In genomic region chr12:102678820-102679219, GRCm38 (mm10) we compare ENCODE assay signal across 16 mouse cellular contexts. TPM values are rescaled to one million over a fixed set of nuclear protein-coding genes. Genes with fewer than 3 reads are reported as not detected.
A peak's percentile ranks its signal among the peaks of the same experiment; 100 is the strongest.
DNase-seq lines count a peak whose midpoint lies in the region; ATAC-seq and TF ChIP-seq lines count a peak whose summit lies in the region.
"Had no signal": no experiment of that assay in that cellular context is flagged by ENCODE, and none has a peak within 500 bp of the region (broad histone marks: within the 10 kb centered on the region; RNA-seq: fewer than 3 reads in every experiment).

No protein-coding gene starts in this region.

- no peaks in the 10 kb centered on the region for H3K9me3 ChIP-seq in neural tube, embryonic 15.5 days (replicated peaks)
- H3K9me3 ChIP-seq in neural tube, embryonic 13.5 days: no peaks in the 10 kb centered on the region
- H3K9me3 ChIP-seq: limb, embryonic 10.5 days; liver, embryonic 15.5 days had no signal

- no peaks in the 10 kb centered on the region for H3K27me3 ChIP-seq in neural tube, embryonic 15.5 days (replicated peaks)
- H3K27me3 ChIP-seq in neural tube, embryonic 13.5 days: no peaks in the 10 kb centered on the region
- H3K27me3 ChIP-seq: liver, embryonic 15.5 days had no signal

- H3K4me3 ChIP-seq in gastrocnemius, adult 2 months: no peak overlapping the region
- no peak overlapping the region for H3K4me3 ChIP-seq in neural tube, embryonic 15.5 days (replicated peaks)
- H3K4me3 ChIP-seq in neural tube, embryonic 13.5 days: no peak overlapping the region
- H3K4me3 ChIP-seq: limb, embryonic 10.5 days; liver, embryonic 15.5 days had no signal

- peak; percentile 16 for DNase-seq in gastrocnemius, adult 2 months
- no peak for DNase-seq in gastrocnemius, postnatal 14 days
- DNase-seq in neural tube, embryonic 10.5 days (ENCODE audit: extremely low spot score, low spot score): peak; percentile 41
- DNase-seq in adrenal gland, postnatal 14 days: peak; percentile 75
- no peak for DNase-seq in retina, postnatal 1 day
- DNase-seq: cerebellum, adult 18-20 months; heart, postnatal 36 days; kidney, postnatal 25 days; lung, postnatal 36 days; midbrain, embryonic 14.5 days; thymus, adult 18-20 months had no signal

- H3K4me1 ChIP-seq in neural tube, embryonic 15.5 days: peaks cover 48% of the 10 kb centered on the region
- H3K4me1 ChIP-seq in neural tube, embryonic 13.5 days (replicated peaks): peaks cover 35% of the 10 kb centered on the region
- H3K4me1 ChIP-seq: liver, embryonic 15.5 days had no signal

- H3K36me3 ChIP-seq in neural tube, embryonic 15.5 days: no peaks in the 10 kb centered on the region; the same call in 1 of the 2 replicates
- peaks cover 11% of the 10 kb centered on the region for H3K36me3 ChIP-seq in neural tube, embryonic 13.5 days
- H3K36me3 ChIP-seq: liver, embryonic 15.5 days had no signal

- H3K4me2 ChIP-seq in neural tube, embryonic 15.5 days: no peak overlapping the region
- no peak overlapping the region for H3K4me2 ChIP-seq in neural tube, embryonic 13.5 days
- H3K4me2 ChIP-seq: liver, embryonic 15.5 days had no signal

- peak overlapping the region; percentile 17; the same call in 1 of the 2 replicates for H3K27ac ChIP-seq in gastrocnemius, adult 2 months
- no peak overlapping the region for H3K27ac ChIP-seq in neural tube, embryonic 15.5 days (replicated peaks)
- 0 out of 2 replicates have a peak overlapping the region, but pooled peaks have one; percentile 24 for H3K27ac ChIP-seq in neural tube, embryonic 13.5 days (replicated peaks)
- H3K27ac ChIP-seq: limb, embryonic 10.5 days; liver, embryonic 15.5 days had no signal

- H3K9ac ChIP-seq in neural tube, embryonic 15.5 days (replicated peaks): no peak overlapping the region
- no peak overlapping the region for H3K9ac ChIP-seq in neural tube, embryonic 13.5 days
- H3K9ac ChIP-seq: liver, embryonic 15.5 days had no signal

- intact Hi-C loops in gastrocnemius, adult 2 months (cut with DNase I): no loop called here
- intact Hi-C loops in gastrocnemius, postnatal 14 days (cut with DNase I; ENCODE audit: low total_unique reads): no loop called here

- WGBS in neural tube, embryonic 15.5 days: 19% methylated on average over 6 of the region's 6 CpGs
- WGBS in neural tube, embryonic 13.5 days: 35% methylated on average over 6 of the region's 6 CpGs

- TF ChIP-seq CTCF in gastrocnemius, adult 2 months (IDR thresholded peaks at IDR 0.05): no peak

- ATAC-seq in neural tube, embryonic 15.5 days (ENCODE audit: low FRiP score): no peak
- no peak for ATAC-seq in neural tube, embryonic 13.5 days (ENCODE audit: low read depth)
- ATAC-seq: intestine, embryonic 16.5 days had no signal

RNA-seq across cellular contexts. Expression of gene Itpk1, which starts 25.9 kb away (rescaled TPM):
- total RNA-seq in gastrocnemius, adult 2 months (2021): 1 to 10 TPM; 6.5 to 6.6 TPM
- 1 to 10 TPM; 6.4 to 8.4 TPM for total RNA-seq in gastrocnemius, postnatal 14 days (2021)
- polyA plus RNA-seq in neural tube, embryonic 15.5 days (2015; fragmentation: Nextera tagmentation; extraction: Ambion mirVana): 42.7 TPM in 2 replicates
- total RNA-seq in adrenal gland, postnatal 14 days (2021): 72.0 and 79.8 TPM in 2 replicates
- polyA plus RNA-seq in neural tube, embryonic 13.5 days (2015; fragmentation: Nextera tagmentation; extraction: Ambion mirVana): 30.9 and 34.0 TPM in 2 replicates

Comparison
In these comparisons a context has a peak if more than half of its experiments do, and no peak if none do; other contexts are left out.
1. DNase-seq: peak in gastrocnemius, adult 2 months (single experiment), neural tube, embryonic 10.5 days (single experiment) and adrenal gland, postnatal 14 days (single experiment); none in gastrocnemius, postnatal 14 days (single experiment) and retina, postnatal 1 day (single experiment).